Mouse (Mus musculus): ENCODE measurements at regions not wholly inside any gene's neighbourhood (a gene's known extent, or its start where the extent isn't known, plus 50 kb on each side); places are given as distances from the start of the nearest gene placed in this dataset.
A peak's percentile ranks its signal among the peaks of the same experiment; 100 is the strongest.
"Not testable (repeated sequence)": the region's sequence is repeated elsewhere in the genome, so short reads cannot be mapped to it uniquely, and the experiment has no call there.

- no peak for DNase-seq (ENCODE audit: low read depth)
- TF ChIP-seq CTCF (IDR thresholded peaks at IDR 0.05; ENCODE audit: borderline replicate concordance, extremely low read depth, insufficient read depth, insufficient read length) (no peak), POLR2A (IDR thresholded peaks at IDR 0.05; ENCODE audit: borderline replicate concordance, extremely low read depth, insufficient read depth, insufficient read length, poor library complexity, severe bottlenecking) (no peak)
These were observed 70.7 kb downstream of the Sult3a2 start for GRCm38 (mm10) chr10:33715701-33716250.

GRCm38 (mm10) chr10:33708656-33709055 lies 77.8 kb downstream of the Sult3a2 start:
- not testable (repeated sequence) for DNase-seq (ENCODE audit: low read depth)

- DNase-seq (ENCODE audit: low read depth): not testable (repeated sequence)
These were observed 79.7 kb upstream of the Clvs2 start for GRCm38 (mm10) chr10:33704245-33704644.

- TF ChIP-seq CTCF (IDR thresholded peaks at IDR 0.05; ENCODE audit: borderline replicate concordance, extremely low read depth, insufficient read depth, insufficient read length): peak; percentile 51; the same call in 1 of the 2 replicates
- TF ChIP-seq POLR2A (IDR thresholded peaks at IDR 0.05; ENCODE audit: borderline replicate concordance, extremely low read depth, insufficient read depth, insufficient read length, poor library complexity, severe bottlenecking): no peak
These were observed 78.9 kb upstream of the Clvs2 start for GRCm38 (mm10) chr10:33703420-33703819.

More at GRCm38 (mm10) chr10:33703420-33703819, 78.9 kb upstream of the Clvs2 start:
- peak; percentile 83 for DNase-seq (ENCODE audit: low read depth)

Data from brain, embryonic 14.5 days (tissue).